Mouse (Mus musculus) heart, adult 8-10 months (tissue): ENCODE measurements around the gene Txndc12. TPM values are rescaled to one million over a fixed set of nuclear protein-coding genes. Genes with fewer than 3 reads are reported as not detected.

Experiments used
- DNase-seq: peaks from one replicate; pipeline ENCODE4 v3.0.0; 2022; ENCODE audit warnings: low spot score
- total RNA-seq, 4 experiments: library from RNA; stranded (reverse); gene quantifications; 2 replicates each; pipeline ENCODE4 v1.2.4; 2022

Gene Txndc12
- total RNA-seq, 4 experiments from 2014 or later, result 26.2 to 31.4 (median 27.8) TPM

DNA sequence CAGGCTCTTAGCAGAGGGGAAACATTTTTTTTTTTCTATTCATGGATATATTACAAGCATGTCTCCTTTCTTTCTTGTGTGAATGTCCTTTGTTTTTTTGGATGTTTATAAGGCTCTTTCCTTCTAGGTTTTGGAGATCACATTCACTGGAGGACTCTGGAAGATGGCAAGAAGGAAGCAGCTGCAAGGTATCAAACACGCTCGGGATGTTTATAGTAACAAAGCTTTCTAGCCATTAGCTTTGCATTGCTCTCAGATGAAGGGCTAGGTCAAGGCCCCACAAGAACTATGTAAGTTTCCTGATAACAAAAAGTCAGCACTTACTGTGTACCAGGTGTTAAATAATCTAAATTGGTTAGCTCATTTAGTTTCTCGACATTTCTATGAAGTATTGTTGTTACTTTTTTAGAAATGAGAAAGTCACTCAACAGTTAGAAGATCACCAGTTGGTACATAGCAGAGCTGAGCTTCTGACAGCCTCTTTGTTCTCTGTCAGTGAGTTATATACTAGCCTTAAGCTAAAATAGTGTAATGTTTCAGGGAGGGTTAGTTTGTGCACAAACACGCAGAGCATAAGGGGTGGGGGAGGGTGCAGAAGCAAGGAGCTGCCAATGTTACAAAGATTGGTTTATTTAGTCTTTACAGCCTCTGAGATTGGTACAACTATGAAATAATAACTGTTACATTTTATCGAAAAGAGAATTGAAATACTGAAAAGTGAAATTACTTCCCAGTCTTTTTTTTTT, 11.6 kb downstream of the Txndc12 start:
- no peak for DNase-seq

- DNase-seq, result peak; percentile 92
Observed at GRCm38 (mm10) chr4:108847715-108848504, 13.5 kb downstream of the Txndc12 start, which contains the start of gene Kti12. Gene Kti12 (plus strand): TSS chr4:108847785.

GRCm38 (mm10) chr4:108848505-108848848, 14.1 kb downstream of the Txndc12 start, which contains the start of gene A730015C16Rik:
Gene A730015C16Rik (minus strand): TSS chr4:108848619.
- no peak for DNase-seq

DNA sequence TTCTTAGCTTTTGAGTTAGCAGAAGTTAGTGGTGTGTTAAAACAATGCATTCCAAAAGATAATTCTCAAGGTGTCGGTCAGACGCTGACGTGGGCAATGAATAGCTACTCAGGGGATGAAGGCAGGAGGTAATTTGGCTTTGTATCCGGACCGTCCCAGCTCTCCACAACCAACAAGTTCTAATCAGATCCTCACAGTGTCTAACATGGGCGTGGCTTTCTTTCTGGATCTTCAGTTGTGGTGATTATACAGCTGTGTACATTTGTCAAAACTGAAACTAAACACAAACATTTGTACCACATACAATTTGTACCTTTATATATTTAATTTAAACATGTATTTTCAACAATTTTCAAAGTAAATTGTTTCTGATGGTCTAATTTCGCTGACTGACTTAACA, 32.4 kb downstream of the Txndc12 start:
- no peak for DNase-seq

GRCm38 (mm10) chr4:108869730-108870374, 35.5 kb downstream of the Txndc12 start:
- DNase-seq, result peak; percentile 83

- no peak for DNase-seq
Observed at GRCm38 (mm10) chr4:108873746-108874145, 39.3 kb downstream of the Txndc12 start.

GRCm38 (mm10) chr4:108877901-108878300, 43.5 kb downstream of the Txndc12 start:
- no peak for DNase-seq

GRCm38 (mm10) chr4:108878963-108879822, 44.8 kb downstream of the Txndc12 start, which contains the start of gene Rab3b:
Gene Rab3b (plus strand): TSS chr4:108879063.
- DNase-seq, result no peak

DNA sequence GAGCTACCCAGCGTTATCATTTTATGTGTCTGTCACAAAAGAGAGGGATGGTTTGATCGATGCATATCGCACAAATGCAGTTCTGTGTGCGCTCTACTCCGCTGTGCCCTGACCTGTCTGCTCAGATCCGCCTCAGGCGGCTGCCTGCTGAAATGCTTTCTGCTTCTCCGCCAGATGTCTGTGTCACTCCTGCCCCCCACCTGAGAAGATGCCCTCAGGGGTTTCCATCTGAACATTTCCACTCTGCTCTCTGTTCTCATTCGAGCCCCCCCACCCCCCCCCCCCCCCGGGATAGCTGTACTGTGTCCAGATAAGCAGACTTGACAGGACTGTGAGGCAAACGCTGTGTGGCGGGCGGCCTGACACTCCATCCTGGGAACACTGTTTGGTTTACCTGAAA, 49.4 kb downstream of the Txndc12 start:
- DNase-seq, result no peak

- DNase-seq, result no peak
Observed at GRCm38 (mm10) chr4:108887456-108887855, 53.1 kb downstream of the Txndc12 start.

GRCm38 (mm10) chr4:108890876-108891275, 56.5 kb downstream of the Txndc12 start:
- DNase-seq, result no peak

DNA sequence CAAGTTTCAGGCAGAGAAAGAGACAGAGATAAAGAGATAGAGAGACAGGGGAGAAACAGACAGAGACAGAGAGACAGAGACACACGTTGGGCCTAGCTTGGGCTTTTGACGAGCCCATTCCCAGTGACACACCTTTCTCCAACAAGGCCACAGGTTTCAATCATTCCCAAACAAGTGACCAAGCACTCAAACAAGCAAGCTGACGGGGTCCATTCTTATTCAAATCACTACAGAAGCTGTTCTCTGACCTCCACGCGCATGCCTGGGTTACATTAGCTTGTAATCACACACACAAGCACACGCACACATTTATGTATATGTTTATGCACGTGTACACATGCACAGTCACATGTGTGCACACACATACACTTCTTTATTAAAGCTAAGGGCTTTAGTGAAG, 66.0 kb downstream of the Txndc12 start:
- DNase-seq, result no peak

- DNase-seq, result no peak
Observed at GRCm38 (mm10) chr4:108902886-108903285, 68.5 kb downstream of the Txndc12 start.

GRCm38 (mm10) chr4:108903346-108903745, 68.9 kb downstream of the Txndc12 start:
- no peak for DNase-seq

DNA sequence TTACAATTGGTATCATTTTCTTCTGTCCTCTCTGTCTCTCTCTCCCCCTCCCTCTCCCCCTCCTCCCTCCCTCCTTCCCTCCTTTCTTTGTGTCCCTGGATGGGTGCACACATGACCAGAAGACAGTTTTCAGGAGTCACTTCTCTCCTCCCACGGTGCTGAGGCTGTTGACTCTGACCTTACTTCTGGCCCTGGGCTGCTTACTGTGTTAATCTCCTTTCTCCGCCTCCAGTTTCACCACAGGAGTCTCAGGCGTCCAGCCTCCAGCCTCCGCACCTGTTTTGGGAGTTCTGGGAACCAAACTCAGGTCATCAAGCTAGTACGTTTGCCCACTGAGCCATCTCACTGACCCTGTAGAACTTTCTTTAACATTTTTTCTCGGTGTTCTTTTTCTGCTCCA, 69.7 kb downstream of the Txndc12 start:
- DNase-seq, result no peak

GRCm38 (mm10) chr4:108904790-108905189, 70.4 kb downstream of the Txndc12 start:
- DNase-seq, result no peak

- DNase-seq, result no peak
Observed at GRCm38 (mm10) chr4:108905859-108906258, 71.5 kb downstream of the Txndc12 start.

GRCm38 (mm10) chr4:108907475-108907874, 73.1 kb downstream of the Txndc12 start:
- DNase-seq, result no peak

DNA sequence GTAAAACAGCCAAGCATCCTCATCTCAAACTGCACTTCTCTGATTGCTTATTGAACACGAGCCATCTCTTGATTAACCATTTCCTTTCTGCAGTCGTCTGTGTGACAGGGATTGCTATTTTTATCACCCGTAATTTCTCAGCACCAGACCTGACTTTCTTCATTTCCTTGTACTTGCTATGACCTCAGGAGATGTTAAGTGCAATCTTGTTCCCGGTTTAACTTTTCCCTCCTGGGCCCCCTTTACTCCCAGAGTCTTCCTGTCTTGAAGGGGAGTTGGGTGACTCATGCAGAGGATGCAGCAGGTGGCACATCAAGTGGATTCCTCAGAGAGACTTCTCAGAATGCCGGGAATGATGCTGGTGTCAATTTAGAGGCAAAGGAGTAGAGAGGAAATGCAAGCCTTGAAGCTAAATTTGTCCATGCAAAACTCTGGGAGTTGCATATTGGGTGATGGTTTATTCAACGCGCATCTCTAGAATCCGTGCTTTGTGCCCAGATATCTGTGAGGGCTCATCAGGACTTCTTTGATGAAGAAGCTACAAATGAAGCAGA, 75.5 kb downstream of the Txndc12 start:
- no peak for DNase-seq
